Mouse (Mus musculus) megakaryocyte progenitor cell, adult 5-6 weeks (primary cell): ENCODE results near the gene Col2a1. TPM values are rescaled to one million over a fixed set of nuclear protein-coding genes. Genes with fewer than 3 reads are reported as not detected.

Source experiments
- ATAC-seq: replicated peaks from 2 replicates; pipeline ENCODE4 v1.8.0; 2016; ENCODE audit warnings: mild to moderate bottlenecking, moderate TSS enrichment, inconsistent platforms; ENCODE audit not compliant: poor library complexity
- total RNA-seq, 2 experiments: library from RNA; stranded (forward) in 1 of 2; stranded (reverse) in 1 of 2; fragments of 157-497, 149-512 nt in 1 of 2; fragments of 200-1000 nt in 1 of 2; gene quantifications; 2 replicates each; pipeline versions ENCODE4 v1.2.3 to v1.2.4; 2015 to 2017

The Col2a1 gene
- total RNA-seq, 2 experiments from 2014 or later: 0.05 TPM; not detected in 1

GRCm38 (mm10) chr15:98002991-98003821 lies 1.3 kb downstream of the Col2a1 start:
- ATAC-seq: no peak

GRCm38 (mm10) chr15:98002113-98002990 lies 2.1 kb downstream of the Col2a1 start:
- no peak for ATAC-seq

- ATAC-seq: no peak
Measured at GRCm38 (mm10) chr15:98001321-98002112, 3.0 kb downstream of the Col2a1 start.

GRCm38 (mm10) chr15:97999991-98000390 lies 4.5 kb downstream of the Col2a1 start:
- ATAC-seq: no peak

- ATAC-seq: no peak
Measured at GRCm38 (mm10) chr15:97999546-97999945, 4.9 kb downstream of the Col2a1 start.

GRCm38 (mm10) chr15:97996716-97997256 lies 7.7 kb downstream of the Col2a1 start:
- ATAC-seq: no peak

GRCm38 (mm10) chr15:97992712-97993286 lies 11.7 kb downstream of the Col2a1 start:
- peak; percentile 96 for ATAC-seq

- no peak for ATAC-seq
Measured at GRCm38 (mm10) chr15:97992027-97992711, 12.3 kb downstream of the Col2a1 start.

- no peak for ATAC-seq
Measured at GRCm38 (mm10) chr15:97991285-97991895, 13.1 kb downstream of the Col2a1 start.

- ATAC-seq: no peak
Measured at GRCm38 (mm10) chr15:97990721-97991120, 13.8 kb downstream of the Col2a1 start.

GRCm38 (mm10) chr15:97990124-97990523 lies 14.4 kb downstream of the Col2a1 start:
- no peak for ATAC-seq

- ATAC-seq: no peak
Measured at GRCm38 (mm10) chr15:97989544-97989943, 15.0 kb downstream of the Col2a1 start.

- ATAC-seq: no peak
Measured at GRCm38 (mm10) chr15:97981560-97981959, 22.9 kb downstream of the Col2a1 start.

GRCm38 (mm10) chr15:97973248-97974005 lies 31.1 kb downstream of the Col2a1 start:
- no peak for ATAC-seq

- ATAC-seq: no peak
Measured at GRCm38 (mm10) chr15:97972580-97972979, 31.9 kb downstream of the Col2a1 start.

- peak; percentile 92 for ATAC-seq
Measured at GRCm38 (mm10) chr15:97970299-97970698, 34.2 kb downstream of the Col2a1 start.

GRCm38 (mm10) chr15:97965311-97966045 lies 39.0 kb downstream of the Col2a1 start:
- ATAC-seq: no peak

- ATAC-seq: no peak
Measured at GRCm38 (mm10) chr15:97964836-97965187, 39.7 kb downstream of the Col2a1 start.
